Mouse (Mus musculus) thymus, postnatal 10 days (tissue): Measurements from ENCODE around the gene Frmd4b.

Experiments used
- DNase-seq, 2 experiments: peaks; one replicate each; pipeline ENCODE4 v3.0.0; 2021; ENCODE audit warnings: low spot score in 2 of 2

The Frmd4b gene

GRCm38 (mm10) chr6:97617266-97617743 lies at the start of gene Frmd4b:
Gene Frmd4b, minus strand, starts transcription at chr6:97617541.
- DNase-seq = peak in 1 of 2 experiments; percentile 7

- DNase-seq = no peak
Measured at GRCm38 (mm10) chr6:97666417-97666816, 49.1 kb upstream of the Frmd4b start.

GRCm38 (mm10) chr6:97658921-97659320 lies 41.6 kb upstream of the Frmd4b start:
- DNase-seq = no peak

GRCm38 (mm10) chr6:97655986-97656385 lies 38.6 kb upstream of the Frmd4b start:
- DNase-seq = no peak

- DNase-seq = no peak
Measured at GRCm38 (mm10) chr6:97647501-97647900, 30.2 kb upstream of the Frmd4b start.

- DNase-seq = no peak
Measured at GRCm38 (mm10) chr6:97623330-97623729, 6.0 kb upstream of the Frmd4b start.

GRCm38 (mm10) chr6:97622236-97622635 lies 4.9 kb upstream of the Frmd4b start:
- no peak for DNase-seq

GRCm38 (mm10) chr6:97617774-97618173 lies 433 bp upstream of the Frmd4b start:
- DNase-seq = no peak

- DNase-seq = no peak
Measured at GRCm38 (mm10) chr6:97616658-97617265, 579 bp downstream of the Frmd4b start.

GRCm38 (mm10) chr6:97615901-97616461 lies 1.4 kb downstream of the Frmd4b start:
- no peak for DNase-seq

- DNase-seq = no peak
Measured at GRCm38 (mm10) chr6:97614179-97614578, 3.2 kb downstream of the Frmd4b start.

- no peak for DNase-seq
Measured at GRCm38 (mm10) chr6:97612861-97613260, 4.5 kb downstream of the Frmd4b start.

- no peak for DNase-seq
Measured at GRCm38 (mm10) chr6:97610051-97610450, 7.3 kb downstream of the Frmd4b start.

GRCm38 (mm10) chr6:97607646-97608045 lies 9.7 kb downstream of the Frmd4b start:
- no peak for DNase-seq

GRCm38 (mm10) chr6:97595218-97595617 lies 22.1 kb downstream of the Frmd4b start:
- DNase-seq = no peak

- no peak for DNase-seq
Measured at GRCm38 (mm10) chr6:97594589-97594988, 22.8 kb downstream of the Frmd4b start.

GRCm38 (mm10) chr6:97590230-97590629 lies 27.1 kb downstream of the Frmd4b start:
- no peak for DNase-seq

- DNase-seq = no peak
Measured at GRCm38 (mm10) chr6:97589581-97589980, 27.8 kb downstream of the Frmd4b start.

- no peak for DNase-seq
Measured at GRCm38 (mm10) chr6:97589031-97589430, 28.3 kb downstream of the Frmd4b start.

GRCm38 (mm10) chr6:97586606-97587005 lies 30.7 kb downstream of the Frmd4b start:
- no peak for DNase-seq

- DNase-seq = no peak
Measured at GRCm38 (mm10) chr6:97586024-97586423, 31.3 kb downstream of the Frmd4b start.

GRCm38 (mm10) chr6:97582748-97583147 lies 34.6 kb downstream of the Frmd4b start:
- DNase-seq = no peak

- DNase-seq = no peak
Measured at GRCm38 (mm10) chr6:97581941-97582340, 35.4 kb downstream of the Frmd4b start.
